Mouse (Mus musculus) T-cell, adult 2 months (primary cell): ENCODE data around the gene Tdrd3.
A peak's percentile ranks its signal among the peaks of the same experiment; 100 is the strongest.

ENCODE experiments used
- DNase-seq: peaks from one replicate; pipeline ENCODE4 v3.0.0; 2022; ENCODE audit warnings: low spot score

The Tdrd3 gene

GRCm38 (mm10) chr14:87415808-87416721 lies at the start of gene Tdrd3:
Tdrd3 (plus strand) TSS chr14:87416639.
- peak; percentile 89 for DNase-seq

GRCm38 (mm10) chr14:87367169-87367568 lies 49.3 kb upstream of the Tdrd3 start:
- no peak for DNase-seq

GRCm38 (mm10) chr14:87383041-87383440 lies 33.4 kb upstream of the Tdrd3 start:
- no peak for DNase-seq

GRCm38 (mm10) chr14:87384288-87385268 lies 31.9 kb upstream of the Tdrd3 start:
- no peak for DNase-seq

- no peak for DNase-seq
These were observed 23.3 kb upstream of the Tdrd3 start for GRCm38 (mm10) chr14:87393096-87393495.

- DNase-seq: no peak
These were observed 19.8 kb upstream of the Tdrd3 start for GRCm38 (mm10) chr14:87396643-87397042.

GRCm38 (mm10) chr14:87415486-87415807 lies 992 bp upstream of the Tdrd3 start:
- DNase-seq: no peak

- peak; percentile 42 for DNase-seq
These were observed 584 bp downstream of the Tdrd3 start for GRCm38 (mm10) chr14:87416755-87417690.

GRCm38 (mm10) chr14:87417691-87418070 lies 1.2 kb downstream of the Tdrd3 start:
- DNase-seq: no peak

- DNase-seq: no peak
These were observed 3.3 kb downstream of the Tdrd3 start for GRCm38 (mm10) chr14:87419740-87420139.

- no peak for DNase-seq
These were observed 4.1 kb downstream of the Tdrd3 start for GRCm38 (mm10) chr14:87420576-87420975.

- DNase-seq: no peak
These were observed 6.0 kb downstream of the Tdrd3 start for GRCm38 (mm10) chr14:87422432-87422831.

GRCm38 (mm10) chr14:87426297-87426922 lies 10.0 kb downstream of the Tdrd3 start:
- no peak for DNase-seq

- no peak for DNase-seq
These were observed 10.6 kb downstream of the Tdrd3 start for GRCm38 (mm10) chr14:87427032-87427431.

- DNase-seq: no peak
These were observed 11.3 kb downstream of the Tdrd3 start for GRCm38 (mm10) chr14:87427659-87428289.

GRCm38 (mm10) chr14:87433390-87433915 lies 17.0 kb downstream of the Tdrd3 start:
- DNase-seq: no peak

- DNase-seq: no peak
These were observed 18.9 kb downstream of the Tdrd3 start for GRCm38 (mm10) chr14:87435382-87435781.

- DNase-seq: no peak
These were observed 23.3 kb downstream of the Tdrd3 start for GRCm38 (mm10) chr14:87439721-87440120.

- no peak for DNase-seq
These were observed 30.0 kb downstream of the Tdrd3 start for GRCm38 (mm10) chr14:87446331-87446913.
